Mouse (Mus musculus): ENCODE results near the gene Gm428. TPM values are rescaled to one million over a fixed set of nuclear protein-coding genes. Genes with fewer than 3 reads are reported as not detected.

Gm428 gene
- not detected in 2 replicates for polyA plus RNA-seq (2015; fragmentation: Nextera tagmentation; extraction: Ambion mirVana)

GRCm38 (mm10) chr4:73683216-73683615, at the start of gene Gm428:
TSS of gene Gm428 (plus strand) at chr4:73683516.

GRCm38 (mm10) chr4:73637821-73638220, 45.5 kb upstream of the Gm428 start, which contains the start of gene Gm11236:
TSS of gene Gm11236 (plus strand) at chr4:73638121.

GRCm38 (mm10) chr4:73668054-73668453, 15.3 kb upstream of the Gm428 start, which contains the start of gene Gm11239:
TSS of gene Gm11239 (plus strand) at chr4:73668354.

Other genes starting within 250 kb of the Gm428 start
- gene Gm11238, start 75.6 kb upstream of the Gm428 start, polyA plus RNA-seq (2015; fragmentation: Nextera tagmentation; extraction: Ambion mirVana) = not detected in 2 replicates
- not detected in 2 replicates for gene Gm11237, start 60.5 kb upstream of the Gm428 start, polyA plus RNA-seq (2015; fragmentation: Nextera tagmentation; extraction: Ambion mirVana)
- gene Gm11236, start 45.4 kb upstream of the Gm428 start, polyA plus RNA-seq (2015; fragmentation: Nextera tagmentation; extraction: Ambion mirVana) = not detected in 2 replicates
- gene Gm11239, start 15.2 kb upstream of the Gm428 start, polyA plus RNA-seq (2015; fragmentation: Nextera tagmentation; extraction: Ambion mirVana) = not detected in 2 replicates
- gene Rasef, start 107.5 kb downstream of the Gm428 start, polyA plus RNA-seq (2015; fragmentation: Nextera tagmentation; extraction: Ambion mirVana) = 0.22 and 0.45 TPM in 2 replicates
- not detected in 2 replicates for gene Gm11758, start 192.8 kb downstream of the Gm428 start, polyA plus RNA-seq (2015; fragmentation: Nextera tagmentation; extraction: Ambion mirVana)
- gene Gm11757, start 207.6 kb downstream of the Gm428 start, polyA plus RNA-seq (2015; fragmentation: Nextera tagmentation; extraction: Ambion mirVana) = not detected in 2 replicates
- gene Gm13871, start 222.4 kb downstream of the Gm428 start, polyA plus RNA-seq (2015; fragmentation: Nextera tagmentation; extraction: Ambion mirVana) = not detected in 2 replicates
- 0.10 and 0.18 TPM in 2 replicates for gene Gm11756, start 237.2 kb downstream of the Gm428 start, polyA plus RNA-seq (2015; fragmentation: Nextera tagmentation; extraction: Ambion mirVana)